Mouse (Mus musculus) forebrain, embryonic 14.5 days (tissue): ENCODE data around the gene Vps37b. TPM values are rescaled to one million over a fixed set of nuclear protein-coding genes. Genes with fewer than 3 reads are reported as not detected.

Experiments
- ATAC-seq: fragments of 200-750 bp; cut with Nextera tagmentation; 2 replicates; pipeline ENCODE4 v1.8.0; 2017; ENCODE audit warnings: mild to moderate bottlenecking, moderate library complexity
- DNase-seq: peaks from one replicate; pipeline ENCODE4 v3.0.0-alpha.2; 2015; ENCODE audit warnings: low spot score
- H3K27ac ChIP-seq: fragments of 300-500 bp; sonication (generic); 2 replicates; pipeline ENCODE4 v1.5.1; 2014; ENCODE audit warnings: low read depth, mild to moderate bottlenecking, control low read depth, low read length, moderate library complexity
- H3K27me3 ChIP-seq: fragments of 300-500 bp; sonication (generic); replicated peaks from 2 replicates; pipeline ENCODE4 v1.6.1; 2014; ENCODE audit warnings: low read length, control low read depth, mixed read lengths; ENCODE audit not compliant: control insufficient read depth, insufficient read depth
- H3K36me3 ChIP-seq: fragments of 300-500 bp; sonication (generic); 2 replicates; pipeline ENCODE4 v1.6.1; 2014; ENCODE audit warnings: low read length, control low read depth; ENCODE audit not compliant: control insufficient read depth, insufficient read depth
- H3K4me1 ChIP-seq: fragments of 300-500 bp; sonication (generic); 2 replicates; pipeline ENCODE4 v1.6.1; 2014; ENCODE audit warnings: antibody characterized with exemption, low read length, control low read depth; ENCODE audit not compliant: control insufficient read depth, insufficient read depth
- H3K4me2 ChIP-seq: fragments of 300-500 bp; sonication (generic); 2 replicates; pipeline ENCODE4 v1.6.1; 2014; ENCODE audit warnings: mild to moderate bottlenecking, control low read depth, low read length
- H3K4me3 ChIP-seq: fragments of 300-500 bp; sonication (generic); 2 replicates; pipeline ENCODE4 v1.5.1; 2014; ENCODE audit warnings: low read depth, low read length, control low read depth
- H3K9ac ChIP-seq: fragments of 300-500 bp; sonication (generic); 2 replicates; pipeline ENCODE4 v1.6.1; 2014; ENCODE audit warnings: mild to moderate bottlenecking, low read length, control low read depth, moderate library complexity
- H3K9me3 ChIP-seq: fragments of 300-500 bp; sonication (generic); replicated peaks from 2 replicates; pipeline ENCODE4 v1.6.1; 2016; ENCODE audit warnings: low read length, control low read depth, mixed read lengths; ENCODE audit not compliant: control insufficient read depth
- WGBS: fragments of 180-500 bp; shearing (Covaris S2); extraction: QIAGEN DNeasy Blood & Tissue Kit; methylation state at CpG from one replicate; pipeline ENCODE4 v1.1.7; 2014; 5-methylcytosine and 5-hydroxymethylcytosine counted together
- polyA plus RNA-seq: library from polyadenylated mRNA; unstranded; fragments of >200 nt; fragmentation: Nextera tagmentation; extraction: Ambion mirVana; gene quantifications from 2 replicates; pipeline ENCODE4 v1.2.1, GENCODE M21; 2014

Gene Vps37b
- polyA plus RNA-seq, 1 experiment from 2014 or later: 70.5 TPM

- peak overlapping the region; percentile 11; the same call in 1 of the 2 replicates for H3K27ac ChIP-seq
- ATAC-seq (no peak), DNase-seq (no peak)
- H3K4me2 ChIP-seq: no peak overlapping the region
- peaks cover 35% of the 10 kb centered on the region for H3K4me1 ChIP-seq
- H3K9me3 ChIP-seq: no peaks in the 10 kb centered on the region
- no peaks in the 10 kb centered on the region for H3K27me3 ChIP-seq
- no peak overlapping the region for H3K4me3 ChIP-seq
- no peak overlapping the region for H3K9ac ChIP-seq
- H3K36me3 ChIP-seq: peaks cover 31% of the 10 kb centered on the region
- WGBS: 92% methylated on average over 11 of the region's 11 CpGs
Measured at GRCm38 (mm10) chr5:124021148-124021547, 10.9 kb downstream of the Vps37b start.

- Histone ChIP-seq H3K27ac (0 out of 2 replicates have a peak overlapping the region, but pooled peaks have one; percentile 11), H3K27me3 (no peaks in the 10 kb centered on the region), H3K4me3 (no peak overlapping the region), H3K4me1 (peaks cover 25% of the 10 kb centered on the region), H3K9me3 (no peaks in the 10 kb centered on the region), H3K36me3 (peaks cover 26% of the 10 kb centered on the region; the same call in 1 of the 2 replicates), H3K4me2 (no peak overlapping the region), H3K9ac (no peak overlapping the region)
- ATAC-seq (no peak), DNase-seq (peak; percentile 67)
- 71% methylated on average over 12 of the region's 12 CpGs for WGBS
Measured at GRCm38 (mm10) chr5:124019348-124020216, 12.5 kb downstream of the Vps37b start.

DNA sequence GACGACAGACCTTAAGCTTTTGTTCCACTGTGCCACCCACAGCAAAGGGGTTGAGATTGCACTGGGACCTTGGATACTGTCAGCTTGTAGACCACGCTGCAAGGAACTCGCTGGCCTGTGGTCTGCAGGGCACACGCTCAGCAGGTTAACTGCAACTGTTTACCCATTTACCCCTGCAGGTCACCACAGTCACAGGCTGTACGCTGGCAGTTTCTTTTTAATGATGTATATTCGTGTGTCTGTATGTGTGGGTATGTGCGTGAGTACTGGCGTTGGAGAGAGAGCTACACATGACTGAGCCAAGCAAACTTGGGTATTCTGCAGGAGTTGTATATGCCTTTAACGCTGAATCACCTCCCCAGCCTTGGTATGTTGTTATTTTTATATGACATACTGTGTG is 13.4 kb downstream of the Vps37b start:
- Histone ChIP-seq H3K4me3 (no peak overlapping the region), H3K27ac (0 out of 2 replicates have a peak overlapping the region, but pooled peaks have one; percentile 11), H3K27me3 (no peaks in the 10 kb centered on the region), H3K36me3 (peaks cover 26% of the 10 kb centered on the region; the same call in 1 of the 2 replicates), H3K9ac (no peak overlapping the region), H3K4me2 (no peak overlapping the region), H3K9me3 (no peaks in the 10 kb centered on the region), H3K4me1 (peaks cover 32% of the 10 kb centered on the region)
- DNase-seq (no peak), ATAC-seq (no peak)
- 91% methylated on average over 9 of the region's 9 CpGs for WGBS

GRCm38 (mm10) chr5:124017941-124018340 is 14.1 kb downstream of the Vps37b start:
- no peak for ATAC-seq
- Histone ChIP-seq H3K9me3 (no peaks in the 10 kb centered on the region), H3K4me3 (no peak overlapping the region), H3K9ac (no peak overlapping the region), H3K36me3 (peaks cover 26% of the 10 kb centered on the region; the same call in 1 of the 2 replicates), H3K4me1 (peaks cover 38% of the 10 kb centered on the region), H3K27ac (no peak overlapping the region), H3K27me3 (no peaks in the 10 kb centered on the region), H3K4me2 (no peak overlapping the region)
- no peak for DNase-seq
- WGBS: 86% methylated on average over 9 of the region's 9 CpGs

DNA sequence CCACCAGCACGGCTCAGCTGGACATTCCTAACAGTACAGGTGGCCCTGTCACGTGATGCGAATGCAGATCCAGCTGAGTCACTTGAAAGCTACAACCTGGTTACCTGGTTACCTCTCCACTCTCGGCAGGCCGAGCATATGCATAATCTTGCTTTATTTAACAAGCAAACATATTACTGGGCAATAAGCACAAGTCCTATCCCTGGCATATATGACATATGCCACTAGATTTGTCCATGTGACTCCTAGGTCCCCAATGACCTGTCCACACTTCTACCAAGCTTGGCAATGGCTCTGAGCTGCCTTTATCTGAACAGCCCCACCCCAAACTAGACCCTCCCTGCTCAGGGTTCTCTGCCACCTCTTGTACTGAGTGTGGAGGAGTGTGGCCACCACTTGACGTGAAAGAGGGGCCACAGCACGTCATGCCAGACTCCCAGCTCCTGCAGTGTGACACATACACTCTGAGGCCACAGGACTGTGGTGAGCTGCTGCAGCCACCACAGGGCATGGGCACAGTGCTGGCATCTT is 15.7 kb downstream of the Vps37b start:
- ATAC-seq (no peak), DNase-seq (no peak)
- Histone ChIP-seq H3K4me1 (peaks cover 52% of the 10 kb centered on the region), H3K4me3 (no peak overlapping the region), H3K4me2 (no peak overlapping the region), H3K27me3 (no peaks in the 10 kb centered on the region), H3K27ac (no peak overlapping the region), H3K9ac (no peak overlapping the region), H3K9me3 (no peaks in the 10 kb centered on the region), H3K36me3 (peaks cover 18% of the 10 kb centered on the region; the same call in 1 of the 2 replicates)
- WGBS: 83% methylated on average over 7 of the region's 7 CpGs

DNA sequence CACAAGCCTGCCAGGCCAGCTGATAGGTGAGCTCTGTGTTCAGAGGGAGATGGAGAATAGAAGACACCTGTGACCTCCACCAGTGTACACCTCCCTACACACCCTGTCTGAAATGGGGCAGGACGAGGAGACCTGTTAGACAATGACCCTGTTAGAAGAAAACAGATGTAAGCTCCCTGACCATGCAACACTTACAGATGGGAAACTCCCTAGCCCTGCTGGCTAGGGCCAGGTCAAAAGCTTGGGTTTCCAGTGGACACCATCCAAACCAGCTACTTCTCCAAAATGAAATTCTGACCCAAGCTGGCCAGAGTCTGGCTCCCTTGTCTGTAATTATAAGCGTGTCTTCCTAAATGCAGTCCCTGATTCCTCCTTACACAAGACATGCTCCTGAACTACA is 16.3 kb downstream of the Vps37b start:
- H3K4me2 ChIP-seq: no peak overlapping the region
- no peaks in the 10 kb centered on the region for H3K27me3 ChIP-seq
- 80% methylated on average over 2 of the region's 2 CpGs for WGBS
- H3K36me3 ChIP-seq: peaks cover 13% of the 10 kb centered on the region; the same call in 1 of the 2 replicates
- DNase-seq (no peak), ATAC-seq (no peak)
- peaks cover 58% of the 10 kb centered on the region for H3K4me1 ChIP-seq
- H3K27ac ChIP-seq: no peak overlapping the region
- no peak overlapping the region for H3K9ac ChIP-seq
- H3K4me3 ChIP-seq: no peak overlapping the region
- no peaks in the 10 kb centered on the region for H3K9me3 ChIP-seq

DNA sequence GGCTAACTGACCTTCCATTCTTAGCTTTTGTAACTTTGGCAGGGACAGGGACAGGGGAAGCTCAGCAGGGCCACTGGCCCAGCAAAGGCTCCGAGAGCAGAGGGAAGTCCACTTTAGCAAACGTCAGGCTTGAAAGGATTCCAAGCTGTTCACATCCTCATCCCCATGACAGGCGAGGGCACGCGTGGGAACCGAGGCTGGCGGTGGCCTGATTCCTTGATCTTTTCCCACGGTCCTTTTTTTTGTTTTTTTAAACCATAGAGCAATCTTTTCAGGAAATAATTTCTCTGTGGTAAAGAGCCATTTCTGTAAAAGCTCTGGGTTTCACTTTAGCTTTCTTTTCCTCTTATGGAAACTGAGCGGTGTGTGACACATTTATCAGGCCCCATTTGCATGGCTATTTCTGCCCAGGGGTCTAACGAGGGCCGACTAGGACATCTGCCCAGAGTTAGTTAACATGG is 17.2 kb downstream of the Vps37b start:
- Histone ChIP-seq H3K9me3 (no peaks in the 10 kb centered on the region), H3K27me3 (no peaks in the 10 kb centered on the region), H3K4me1 (peaks cover 60% of the 10 kb centered on the region), H3K36me3 (peaks cover 21% of the 10 kb centered on the region), H3K4me3 (no peak overlapping the region), H3K4me2 (no peak overlapping the region), H3K27ac (no peak overlapping the region), H3K9ac (no peak overlapping the region)
- WGBS: 14% methylated on average over 11 of the region's 11 CpGs
- ATAC-seq (no peak), DNase-seq (peak; percentile 36)

- no peak overlapping the region for H3K27ac ChIP-seq
- H3K27me3 ChIP-seq: no peaks in the 10 kb centered on the region
- H3K4me2 ChIP-seq: no peak overlapping the region
- no peak overlapping the region for H3K9ac ChIP-seq
- H3K36me3 ChIP-seq: peaks cover 27% of the 10 kb centered on the region
- no peak for DNase-seq
- peaks cover 54% of the 10 kb centered on the region for H3K4me1 ChIP-seq
- no peak overlapping the region for H3K4me3 ChIP-seq
- ATAC-seq: no peak
- 86% methylated on average over 3 of the region's 3 CpGs for WGBS
- H3K9me3 ChIP-seq: no peaks in the 10 kb centered on the region
Measured at GRCm38 (mm10) chr5:124014180-124014579, 17.9 kb downstream of the Vps37b start.

DNA sequence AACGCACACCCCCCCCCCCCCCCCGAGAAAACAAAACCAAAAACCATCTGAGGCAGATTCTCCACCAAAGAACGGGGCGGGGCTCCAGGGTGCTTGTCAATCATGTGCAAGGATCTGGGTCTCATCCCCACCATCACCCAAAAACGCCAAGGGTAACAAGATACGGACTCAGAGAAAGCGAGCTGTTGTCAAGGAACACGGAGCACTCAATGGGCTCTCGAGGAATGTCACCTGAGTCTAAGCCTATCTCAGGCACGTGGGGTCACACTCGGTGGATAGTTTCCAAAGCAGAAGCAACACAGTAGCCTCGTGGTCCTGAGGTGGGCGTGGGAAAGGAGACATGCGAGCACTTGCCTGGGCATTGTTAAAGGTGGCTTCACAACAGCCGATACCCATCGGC is 18.3 kb downstream of the Vps37b start:
- DNase-seq (no peak), ATAC-seq (no peak)
- H3K4me1 ChIP-seq: peaks cover 53% of the 10 kb centered on the region
- no peak overlapping the region for H3K4me3 ChIP-seq
- H3K36me3 ChIP-seq: peaks cover 30% of the 10 kb centered on the region
- 87% methylated on average over 16 of the region's 16 CpGs for WGBS
- no peaks in the 10 kb centered on the region for H3K27me3 ChIP-seq
- H3K9ac ChIP-seq: no peak overlapping the region
- no peaks in the 10 kb centered on the region for H3K9me3 ChIP-seq
- H3K4me2 ChIP-seq: no peak overlapping the region
- no peak overlapping the region for H3K27ac ChIP-seq
